Mouse (Mus musculus): ENCODE measurements around the gene Fam78a. TPM values are rescaled to one million over a fixed set of nuclear protein-coding genes. Genes with fewer than 3 reads are reported as not detected.

Fam78a gene
- total and polyA plus RNA-seq, 2 experiments from 2014 or later, result 0.39 to 1.3 TPM

GRCm38 (mm10) chr2:32129383-32130074 lies 44.9 kb upstream of the Fam78a start:
- 59% methylated on average over 11 of the region's 11 CpGs for WGBS
- Histone ChIP-seq H3K4me2 (ENCODE audit: low read depth, low read length) (no peak overlapping the region), H3K9ac (replicated peaks; ENCODE audit: low read length) (no peak overlapping the region), H3K4me1 (ENCODE audit: insufficient read depth, low read length) (no peaks in the 10 kb centered on the region), H3K36me3 (ENCODE audit: insufficient read depth, low read length) (no peaks in the 10 kb centered on the region), H3K27me3 (ENCODE audit: insufficient read depth, low read length) (no peaks in the 10 kb centered on the region), H3K27ac (no peak overlapping the region), H3K9me3 (ENCODE audit: low read length) (no peaks in the 10 kb centered on the region), H3K4me3 (ENCODE audit: low read length) (no peak overlapping the region)
- peak; percentile 12 for DNase-seq (ENCODE audit: low spot score)
- TF ChIP-seq CTCF (IDR thresholded peaks at IDR 0.05; ENCODE audit: low read depth), result no peak
- no peak for ATAC-seq

DNA sequence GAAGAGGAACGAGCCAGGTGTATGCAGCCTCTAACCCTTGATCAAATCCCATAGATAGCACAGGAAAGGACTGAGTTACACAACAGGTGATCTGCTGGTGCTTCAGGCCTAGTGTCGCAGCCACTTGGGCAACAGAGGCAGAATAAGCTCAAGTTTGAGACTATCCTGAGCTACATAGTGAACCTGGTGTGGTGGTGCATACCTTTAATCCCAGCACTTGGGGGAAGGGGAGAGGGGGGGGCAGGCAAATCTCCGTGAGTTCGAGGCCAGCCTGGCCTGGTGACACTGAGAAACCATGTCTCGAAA lies 43.8 kb upstream of the Fam78a start:
- ATAC-seq (peak; percentile 27; the same call in 1 of the 2 replicates), DNase-seq (ENCODE audit: low spot score) (no peak)
- Histone ChIP-seq H3K9me3 (ENCODE audit: low read length) (no peaks in the 10 kb centered on the region), H3K4me1 (ENCODE audit: insufficient read depth, low read length) (no peaks in the 10 kb centered on the region), H3K4me2 (ENCODE audit: low read depth, low read length) (no peak overlapping the region), H3K27ac (no peak overlapping the region), H3K36me3 (ENCODE audit: insufficient read depth, low read length) (no peaks in the 10 kb centered on the region), H3K9ac (replicated peaks; ENCODE audit: low read length) (no peak overlapping the region), H3K27me3 (ENCODE audit: insufficient read depth, low read length) (no peaks in the 10 kb centered on the region), H3K4me3 (ENCODE audit: low read length) (no peak overlapping the region)
- WGBS, result 87% methylated on average over 5 of the region's 5 CpGs
- no peak for TF ChIP-seq CTCF (IDR thresholded peaks at IDR 0.05; ENCODE audit: low read depth)

DNA sequence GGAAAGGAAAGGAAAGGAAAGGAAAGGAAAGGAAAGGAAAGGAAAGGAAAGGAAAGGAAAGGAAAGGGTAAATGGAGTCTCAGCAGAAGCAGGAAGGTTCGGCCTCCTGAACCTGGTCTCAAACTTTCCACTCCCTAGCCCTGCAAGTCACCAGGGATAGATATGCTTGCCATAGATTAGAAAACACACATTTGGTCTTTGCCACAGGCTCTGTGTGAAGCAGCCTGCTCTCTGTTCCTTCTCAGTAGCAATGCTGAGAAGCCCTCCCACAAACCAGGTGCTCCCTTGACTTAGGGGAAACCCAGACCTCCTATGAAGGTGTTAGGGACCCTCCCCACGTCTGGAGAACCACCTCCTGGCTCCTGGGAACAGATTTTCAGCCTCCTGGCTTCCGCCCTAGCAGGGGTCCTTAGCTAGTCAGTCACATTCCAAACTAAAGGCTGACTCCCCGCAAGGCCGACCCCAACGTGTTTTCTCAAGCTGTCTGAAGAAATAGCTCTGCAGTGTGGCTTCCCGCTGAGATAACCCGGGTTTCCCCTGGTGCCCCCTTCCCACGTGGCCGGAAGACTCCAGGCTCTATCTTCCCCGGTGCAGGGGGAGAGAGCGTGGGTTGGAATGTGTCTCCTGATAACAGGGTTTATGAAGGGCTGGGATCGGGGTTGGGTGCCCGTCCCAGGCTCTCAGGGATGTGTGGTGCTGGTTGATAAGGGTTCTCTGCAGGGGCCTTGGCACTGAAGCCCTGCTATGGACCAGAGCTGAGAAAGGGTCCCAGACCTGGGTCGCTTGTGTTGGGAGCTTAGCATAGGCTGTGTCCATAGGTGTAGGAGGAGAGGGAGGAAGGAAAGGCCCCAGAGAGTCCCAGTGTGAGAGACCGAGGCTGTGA lies 43.2 kb upstream of the Fam78a start:
- ATAC-seq (no peak), DNase-seq (ENCODE audit: low spot score) (no peak)
- 32% methylated on average over 16 of the region's 16 CpGs for WGBS
- Histone ChIP-seq H3K27ac (no peak overlapping the region), H3K4me3 (ENCODE audit: low read length) (no peak overlapping the region), H3K9me3 (ENCODE audit: low read length) (no peaks in the 10 kb centered on the region), H3K27me3 (ENCODE audit: insufficient read depth, low read length) (no peaks in the 10 kb centered on the region), H3K4me1 (ENCODE audit: insufficient read depth, low read length) (no peaks in the 10 kb centered on the region), H3K9ac (replicated peaks; ENCODE audit: low read length) (no peak overlapping the region), H3K36me3 (ENCODE audit: insufficient read depth, low read length) (no peaks in the 10 kb centered on the region), H3K4me2 (ENCODE audit: low read depth, low read length) (no peak overlapping the region)
- no peak for TF ChIP-seq CTCF (IDR thresholded peaks at IDR 0.05; ENCODE audit: low read depth)

DNA sequence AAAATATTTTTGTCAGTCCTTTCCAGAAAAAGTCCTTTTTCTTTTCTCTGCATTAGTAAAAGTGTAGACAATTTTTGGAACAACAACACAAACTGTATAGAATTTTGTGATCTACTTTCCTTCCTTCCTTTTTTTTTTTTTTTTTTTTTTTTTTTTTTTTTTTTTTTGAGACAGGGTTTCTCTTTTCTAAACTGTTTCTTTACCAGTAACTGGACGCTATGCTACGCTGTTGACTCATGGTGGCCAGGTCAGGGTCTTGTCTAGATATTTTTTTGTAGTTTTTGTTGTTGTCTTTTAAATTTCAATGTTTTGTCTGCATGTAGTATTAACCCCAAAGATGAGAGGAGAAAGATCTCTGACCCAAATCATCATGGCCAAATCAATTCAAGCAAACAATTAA lies 37.1 kb upstream of the Fam78a start:
- no peak overlapping the region for H3K9ac ChIP-seq (replicated peaks; ENCODE audit: low read length)
- no peaks in the 10 kb centered on the region for H3K9me3 ChIP-seq (ENCODE audit: low read length)
- DNase-seq (ENCODE audit: low spot score) (no peak), ATAC-seq (no peak)
- no peak overlapping the region for H3K4me2 ChIP-seq (ENCODE audit: low read depth, low read length)
- no peaks in the 10 kb centered on the region for H3K36me3 ChIP-seq (ENCODE audit: insufficient read depth, low read length)
- TF ChIP-seq CTCF (IDR thresholded peaks at IDR 0.05; ENCODE audit: low read depth), result no peak
- H3K4me1 ChIP-seq (ENCODE audit: insufficient read depth, low read length), result no peaks in the 10 kb centered on the region
- H3K27me3 ChIP-seq (ENCODE audit: insufficient read depth, low read length), result no peaks in the 10 kb centered on the region
- H3K4me3 ChIP-seq (ENCODE audit: low read length), result no peak overlapping the region
- no peak overlapping the region for H3K27ac ChIP-seq
- WGBS, result 65% methylated on average over 2 of the region's 2 CpGs

GRCm38 (mm10) chr2:32121150-32121549 lies 36.5 kb upstream of the Fam78a start:
- Histone ChIP-seq H3K36me3 (ENCODE audit: insufficient read depth, low read length) (no peaks in the 10 kb centered on the region), H3K27ac (no peak overlapping the region), H3K9me3 (ENCODE audit: low read length) (no peaks in the 10 kb centered on the region), H3K4me2 (ENCODE audit: low read depth, low read length) (no peak overlapping the region), H3K4me3 (ENCODE audit: low read length) (no peak overlapping the region), H3K4me1 (ENCODE audit: insufficient read depth, low read length) (no peaks in the 10 kb centered on the region), H3K9ac (replicated peaks; ENCODE audit: low read length) (no peak overlapping the region), H3K27me3 (ENCODE audit: insufficient read depth, low read length) (no peaks in the 10 kb centered on the region)
- TF ChIP-seq CTCF (IDR thresholded peaks at IDR 0.05; ENCODE audit: low read depth), result no peak
- 68% methylated on average over 5 of the region's 5 CpGs for WGBS
- no peak for ATAC-seq
- DNase-seq (ENCODE audit: low spot score), result no peak

DNA sequence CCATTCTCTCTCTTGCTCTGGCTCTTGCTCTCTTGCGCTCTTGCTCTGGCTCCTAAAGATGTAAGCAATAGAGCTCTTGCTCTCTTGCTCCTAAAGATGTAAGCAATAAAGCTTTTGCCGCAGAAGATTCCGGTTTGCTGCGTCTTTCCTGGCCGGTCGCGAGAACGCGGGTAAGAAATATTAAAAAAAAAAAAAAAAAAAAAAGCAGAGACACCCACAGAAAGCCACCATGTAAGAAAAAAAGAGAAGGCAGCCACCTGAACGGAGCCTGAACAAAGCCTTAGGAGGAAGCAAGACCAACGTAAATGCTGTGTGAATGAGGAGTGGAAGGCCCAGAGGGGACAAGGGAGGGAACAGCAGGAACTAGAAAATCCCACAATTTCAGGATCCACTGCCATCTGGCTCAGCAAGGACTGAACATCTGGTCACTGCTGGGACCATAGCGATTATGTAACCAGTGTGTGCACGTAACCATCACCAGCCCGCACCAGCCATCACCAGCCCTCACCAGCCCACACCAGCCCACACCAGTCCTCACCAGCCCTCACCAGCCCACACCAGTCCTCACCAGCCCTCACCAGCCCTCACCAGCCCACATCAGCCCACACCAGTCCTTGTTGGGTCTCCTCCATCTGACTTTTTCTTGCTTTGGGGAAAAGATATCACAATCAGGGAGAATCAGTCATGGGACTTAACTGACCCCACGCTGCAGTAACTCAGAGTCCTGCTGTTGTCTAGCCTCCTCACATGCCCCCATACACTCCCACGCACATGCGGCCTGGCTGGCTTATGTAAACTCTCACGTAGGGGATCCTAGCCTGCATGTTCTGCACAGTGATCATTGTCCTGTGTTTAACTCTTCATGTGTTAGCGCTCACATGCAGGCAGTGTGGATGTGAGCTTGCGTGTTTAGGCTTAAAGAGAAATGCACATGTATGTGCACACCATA lies 35.4 kb upstream of the Fam78a start:
- WGBS, result 86% methylated on average over 20 of the region's 20 CpGs
- no peak for TF ChIP-seq CTCF (IDR thresholded peaks at IDR 0.05; ENCODE audit: low read depth)
- Histone ChIP-seq H3K4me3 (ENCODE audit: low read length) (no peak overlapping the region), H3K9me3 (ENCODE audit: low read length) (no peaks in the 10 kb centered on the region), H3K4me1 (ENCODE audit: insufficient read depth, low read length) (no peaks in the 10 kb centered on the region), H3K4me2 (ENCODE audit: low read depth, low read length) (no peak overlapping the region), H3K27ac (no peak overlapping the region), H3K36me3 (ENCODE audit: insufficient read depth, low read length) (no peaks in the 10 kb centered on the region), H3K9ac (replicated peaks; ENCODE audit: low read length) (no peak overlapping the region), H3K27me3 (ENCODE audit: insufficient read depth, low read length) (no peaks in the 10 kb centered on the region)
- ATAC-seq (no peak), DNase-seq (ENCODE audit: low spot score) (no peak)
